Mouse (Mus musculus): ENCODE results near the gene Stx1a. TPM values are rescaled to one million over a fixed set of nuclear protein-coding genes. Genes with fewer than 3 reads are reported as not detected.
"Not testable (repeated sequence)": the region's sequence is repeated elsewhere in the genome, so short reads cannot be mapped to it uniquely, and the experiment has no call there.

Stx1a gene
- total RNA-seq, 2 experiments from 2014 or later, result 0.64 to 1.3 TPM

DNA sequence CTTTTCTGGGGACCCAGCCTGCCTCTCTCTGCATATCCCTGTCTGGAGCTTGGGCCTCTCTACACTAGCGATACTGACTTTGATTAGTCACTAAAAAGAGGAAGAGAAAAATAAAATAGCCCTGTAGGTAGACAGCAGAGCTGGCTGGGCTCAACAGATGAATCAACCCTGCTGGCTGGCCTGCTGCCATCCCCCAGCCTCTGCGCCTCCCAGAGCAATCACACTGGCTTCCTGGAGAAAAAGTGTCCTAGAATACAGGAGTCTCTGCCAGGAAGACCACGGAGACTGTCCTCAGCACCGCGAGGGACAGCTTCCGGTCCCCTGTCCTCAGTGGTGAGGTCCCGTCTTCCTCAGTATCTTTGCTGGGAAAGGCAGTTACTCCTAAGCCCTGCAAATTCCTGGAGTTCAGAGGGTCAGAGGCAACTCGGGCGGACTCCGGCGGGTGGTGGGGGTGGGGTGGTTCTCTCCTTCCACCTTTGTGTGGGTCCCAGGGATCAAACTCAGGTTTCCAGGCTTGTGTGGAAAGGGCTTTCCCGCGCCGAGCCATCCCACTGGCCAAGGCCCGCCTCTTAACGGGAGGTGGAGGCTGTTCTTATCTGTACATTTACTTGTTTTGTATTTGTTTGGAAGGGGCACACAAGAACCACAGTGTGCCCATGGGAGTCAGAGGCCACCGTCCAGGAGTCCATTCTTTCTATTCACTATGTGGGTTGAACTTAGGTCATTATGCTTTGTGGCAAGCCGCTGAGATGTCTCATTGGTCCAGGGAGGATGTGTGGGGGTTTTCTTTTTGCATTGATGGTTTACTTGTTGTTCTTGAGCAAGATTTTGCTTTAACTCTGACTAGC is 5.9 kb downstream of the Stx1a start:
- peak; percentile 72 for DNase-seq
- intact Hi-C loops (cut with DNase I), result no loop called here
- 0 out of 2 replicates have a peak overlapping the region, but pooled peaks have one; percentile 0 for H3K27ac ChIP-seq
- H3K4me3 ChIP-seq, result peak overlapping the region; percentile 30
- TF ChIP-seq CTCF (IDR thresholded peaks at IDR 0.05), result no peak

DNA sequence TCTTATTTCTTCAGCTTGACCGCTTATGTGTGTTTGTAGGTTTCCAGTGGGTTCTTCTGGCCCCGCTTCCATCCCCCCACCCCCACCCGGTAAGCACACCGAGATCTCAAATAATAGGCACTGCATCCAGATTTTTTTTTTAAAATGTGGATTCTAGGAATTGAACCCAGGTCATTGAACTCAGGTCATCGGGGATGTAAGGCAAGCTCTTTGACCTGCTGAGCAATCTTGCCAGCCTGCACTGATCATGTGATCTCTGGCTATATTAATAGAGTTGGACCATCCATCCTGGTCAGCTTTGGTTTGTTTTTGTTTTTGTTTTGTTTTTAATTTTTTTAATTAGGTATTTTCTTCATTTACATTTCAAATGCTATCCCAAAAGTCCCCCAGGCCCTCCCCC is 9.3 kb downstream of the Stx1a start:
- intact Hi-C loops (cut with DNase I), result no loop called here
- DNase-seq, result no peak

DNA sequence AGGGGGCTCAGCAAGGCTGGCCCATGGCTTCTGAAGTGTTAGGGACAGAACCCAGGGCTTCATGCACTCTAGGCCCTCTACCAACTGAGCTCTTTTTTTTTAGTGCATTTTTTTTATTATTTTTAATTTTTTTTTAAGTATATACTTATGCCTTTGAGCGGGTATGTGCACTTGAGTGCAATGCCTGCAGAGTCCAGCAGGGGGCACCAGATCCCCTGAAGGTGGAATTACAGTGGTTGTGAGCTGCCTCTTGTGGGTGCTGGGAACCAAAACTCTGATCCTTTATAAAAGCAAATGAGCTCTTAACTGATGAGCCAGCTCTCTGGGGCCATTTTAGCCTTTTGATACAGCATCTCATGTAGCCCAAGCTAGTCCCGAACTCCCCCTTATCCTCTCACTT is 11.3 kb downstream of the Stx1a start:
- Histone ChIP-seq H3K4me3 (no peak overlapping the region), H3K27ac (no peak overlapping the region)
- intact Hi-C loops (cut with DNase I), result no loop called here
- peak; percentile 50; the same call in 1 of the 2 replicates for TF ChIP-seq CTCF (IDR thresholded peaks at IDR 0.05)
- no peak for DNase-seq

More for the DNA sequence above, 9.3 kb downstream of the Stx1a start:
- Histone ChIP-seq H3K4me3 (no peak overlapping the region), H3K27ac (no peak overlapping the region)
- TF ChIP-seq CTCF (IDR thresholded peaks at IDR 0.05), result no peak

DNA sequence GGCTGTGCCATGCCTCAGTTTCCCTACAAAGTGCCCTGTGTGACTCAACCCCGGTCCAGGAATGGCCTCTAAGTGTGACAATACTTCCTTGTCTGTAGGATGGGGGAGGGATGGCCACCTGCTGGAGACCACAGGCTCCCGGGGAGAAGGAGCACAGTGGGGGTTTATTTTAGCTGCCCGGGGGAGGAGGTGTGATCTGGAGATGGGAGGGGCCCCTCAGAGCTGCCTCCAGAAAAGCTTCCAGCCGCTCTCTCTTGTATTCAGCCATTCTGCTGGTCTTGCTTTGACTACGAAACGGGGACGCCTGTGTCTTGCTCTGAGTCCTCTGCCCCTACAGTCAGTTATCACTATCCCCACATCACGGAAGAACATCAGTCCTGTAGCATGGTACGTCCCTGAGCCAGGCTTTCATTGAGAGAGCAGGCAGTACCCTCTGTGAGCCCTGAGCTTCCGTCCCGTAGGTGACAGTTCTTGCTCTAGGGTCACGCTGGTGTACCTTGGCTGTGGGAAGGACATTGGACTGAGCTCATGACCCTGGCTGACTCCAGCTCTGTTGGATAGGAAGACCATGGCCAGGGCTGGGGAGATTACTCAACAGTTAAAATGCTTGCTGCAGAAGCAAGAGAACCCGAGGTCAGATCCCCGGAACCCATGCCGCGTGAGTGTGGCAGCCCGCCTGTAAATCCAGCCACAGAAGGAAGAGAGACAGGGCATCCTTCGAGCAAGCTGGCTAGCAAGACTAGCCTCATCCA is 12.5 kb downstream of the Stx1a start:
- TF ChIP-seq CTCF (IDR thresholded peaks at IDR 0.05), result no peak
- intact Hi-C loops (cut with DNase I), result no loop called here
- no peak overlapping the region for H3K4me3 ChIP-seq
- DNase-seq, result no peak
- no peak overlapping the region for H3K27ac ChIP-seq

DNA sequence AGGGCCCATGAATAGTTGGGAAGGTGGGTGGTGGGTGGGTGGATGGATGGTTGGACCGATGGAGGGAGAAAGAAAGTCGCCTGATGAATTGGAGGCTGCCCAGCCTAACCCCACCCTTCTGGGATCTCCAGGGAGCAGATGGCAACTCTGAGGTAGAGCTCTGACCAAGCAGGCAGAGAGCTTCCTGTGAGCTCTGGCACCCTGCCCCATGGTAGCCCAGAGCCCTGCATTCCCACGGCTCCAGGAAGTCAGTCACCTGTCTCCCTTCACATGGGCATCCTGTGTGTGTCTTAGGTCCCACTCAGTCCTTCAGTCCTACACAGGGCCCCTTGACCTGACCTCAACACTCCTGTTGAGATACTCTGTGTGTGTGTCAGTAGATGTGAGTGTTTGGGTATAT is 14.7 kb downstream of the Stx1a start:
- TF ChIP-seq CTCF (IDR thresholded peaks at IDR 0.05), result no peak
- intact Hi-C loops (cut with DNase I), result no loop called here

DNA sequence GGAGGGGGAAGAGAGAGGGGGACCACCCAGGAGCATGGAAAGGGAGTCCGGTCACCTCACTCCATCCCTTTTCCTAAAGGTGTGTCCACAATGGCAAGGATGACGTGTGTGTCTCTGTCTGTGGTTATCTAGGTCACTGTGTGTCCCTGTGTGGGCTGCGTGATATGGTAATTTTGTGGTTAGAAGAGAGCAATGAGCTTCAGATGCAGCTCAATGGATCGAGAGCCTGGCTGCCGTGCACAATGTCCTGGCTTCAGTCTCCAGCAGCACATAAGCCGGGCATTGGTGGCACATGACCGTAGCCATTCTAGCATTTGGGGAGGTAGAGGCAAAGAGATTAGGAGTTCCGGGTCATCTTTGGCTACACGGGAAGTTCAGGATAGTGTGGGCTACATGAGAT is 16.3 kb downstream of the Stx1a start:
- Histone ChIP-seq H3K4me3 (no peak overlapping the region), H3K27ac (no peak overlapping the region)
- DNase-seq, result no peak
- intact Hi-C loops (cut with DNase I), result no loop called here
- TF ChIP-seq CTCF (IDR thresholded peaks at IDR 0.05), result no peak

More for the DNA sequence above, 14.7 kb downstream of the Stx1a start:
- no peak overlapping the region for H3K4me3 ChIP-seq
- no peak overlapping the region for H3K27ac ChIP-seq
- DNase-seq, result no peak

DNA sequence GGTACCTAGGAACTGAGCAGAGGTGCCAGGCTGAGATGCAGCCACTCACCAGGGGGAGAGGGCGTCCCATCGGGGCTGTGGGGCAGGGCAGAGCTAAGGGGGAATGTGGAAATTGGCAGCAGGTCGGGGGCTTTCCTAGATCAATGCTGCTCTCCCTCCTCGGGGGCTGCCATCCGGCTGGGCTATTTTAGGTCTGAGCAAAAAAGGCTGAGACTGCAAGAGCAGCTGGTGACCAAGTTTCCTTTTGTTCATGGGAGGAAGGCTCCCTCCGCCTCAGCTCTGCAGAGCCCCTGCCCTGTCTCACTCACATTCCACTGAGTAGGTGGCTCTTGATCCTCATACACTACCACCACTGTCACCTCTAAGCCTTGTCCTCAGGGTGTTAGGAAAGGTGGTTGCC is 16.8 kb downstream of the Stx1a start:
- no peak overlapping the region for H3K27ac ChIP-seq
- intact Hi-C loops (cut with DNase I), result no loop called here
- no peak for TF ChIP-seq CTCF (IDR thresholded peaks at IDR 0.05)
- no peak for DNase-seq
- H3K4me3 ChIP-seq, result no peak overlapping the region

DNA sequence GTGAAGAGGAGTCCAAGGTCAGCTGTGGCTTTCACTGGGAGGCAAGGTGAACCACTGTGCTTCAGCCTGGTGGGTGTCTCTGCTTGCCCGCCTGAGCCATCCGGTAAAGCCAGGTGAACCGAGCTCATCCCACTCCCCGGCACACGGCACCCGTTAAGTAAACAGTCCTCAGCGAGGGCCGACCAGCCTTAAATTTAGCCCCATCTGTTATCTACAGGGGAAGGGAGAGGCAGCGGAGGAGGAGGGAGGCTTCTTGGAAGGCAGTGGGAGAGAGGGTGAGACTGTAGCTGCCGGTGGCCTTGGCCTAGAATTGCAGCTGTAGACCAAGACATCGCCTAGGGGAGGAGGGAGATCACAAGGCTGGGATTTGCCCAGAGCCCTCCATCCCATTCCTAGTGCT is 17.5 kb downstream of the Stx1a start:
- TF ChIP-seq CTCF (IDR thresholded peaks at IDR 0.05), result no peak
- intact Hi-C loops (cut with DNase I), result no loop called here
- no peak overlapping the region for H3K27ac ChIP-seq

DNA sequence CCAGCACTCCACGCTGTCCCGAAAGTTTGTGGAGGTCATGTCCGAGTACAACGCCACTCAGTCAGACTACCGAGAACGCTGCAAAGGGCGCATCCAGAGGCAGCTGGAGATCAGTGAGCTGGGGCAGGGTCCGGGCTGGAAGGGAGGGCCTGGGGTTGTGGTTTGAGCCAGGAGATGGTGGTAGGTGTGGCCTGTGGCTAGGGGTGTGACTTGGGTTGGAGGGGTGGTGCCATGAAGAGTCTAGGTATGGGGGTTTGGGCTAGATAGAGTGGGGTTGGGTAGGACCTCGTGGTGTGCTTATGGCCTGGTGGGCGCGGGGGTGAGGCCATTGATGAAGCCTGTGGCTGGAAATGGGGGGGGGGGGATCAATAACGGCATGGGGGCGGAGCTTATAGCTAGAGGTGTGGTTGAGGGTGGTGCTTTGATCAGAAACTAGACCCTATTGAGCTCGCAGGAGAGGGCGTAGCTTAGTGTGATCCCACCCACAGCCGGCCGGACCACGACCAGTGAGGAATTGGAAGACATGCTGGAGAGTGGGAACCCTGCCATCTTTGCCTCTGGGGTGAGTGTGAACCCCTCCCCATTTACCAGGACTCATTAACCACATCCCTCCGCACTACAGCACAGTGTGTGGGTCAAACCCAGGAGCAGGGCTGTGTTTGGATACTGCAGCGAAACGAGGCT is 19.0 kb downstream of the Stx1a start:
- H3K27ac ChIP-seq, result no peak overlapping the region
- intact Hi-C loops (cut with DNase I), result no loop called here
- DNase-seq, result no peak
- no peak overlapping the region for H3K4me3 ChIP-seq
- TF ChIP-seq CTCF (IDR thresholded peaks at IDR 0.05), result no peak

More for the DNA sequence above, 17.5 kb downstream of the Stx1a start:
- no peak overlapping the region for H3K4me3 ChIP-seq
- DNase-seq, result no peak

DNA sequence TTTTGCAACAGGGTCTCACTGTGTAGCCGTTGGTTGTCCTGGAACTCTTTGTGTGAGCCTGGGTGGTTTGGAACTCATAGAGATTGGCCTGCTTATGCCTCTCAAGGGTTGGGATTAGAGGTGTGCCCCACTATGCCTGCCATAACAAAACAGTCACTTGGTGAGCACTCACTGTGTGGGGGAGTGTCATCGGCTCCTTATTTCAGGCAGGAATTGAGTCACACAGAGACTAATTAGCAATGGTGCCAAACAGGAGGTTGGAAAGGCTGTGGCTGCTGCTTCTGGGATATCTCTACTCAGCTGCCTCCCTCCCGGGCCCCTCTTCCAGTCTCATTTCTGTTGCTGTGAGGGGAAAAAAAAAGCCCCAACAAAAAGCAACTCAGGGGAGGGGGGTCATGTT is 21.3 kb downstream of the Stx1a start:
- no peak overlapping the region for H3K27ac ChIP-seq
- no peak for TF ChIP-seq CTCF (IDR thresholded peaks at IDR 0.05)
- DNase-seq, result no peak
- no peak overlapping the region for H3K4me3 ChIP-seq
- intact Hi-C loops (cut with DNase I), result no loop called here

DNA sequence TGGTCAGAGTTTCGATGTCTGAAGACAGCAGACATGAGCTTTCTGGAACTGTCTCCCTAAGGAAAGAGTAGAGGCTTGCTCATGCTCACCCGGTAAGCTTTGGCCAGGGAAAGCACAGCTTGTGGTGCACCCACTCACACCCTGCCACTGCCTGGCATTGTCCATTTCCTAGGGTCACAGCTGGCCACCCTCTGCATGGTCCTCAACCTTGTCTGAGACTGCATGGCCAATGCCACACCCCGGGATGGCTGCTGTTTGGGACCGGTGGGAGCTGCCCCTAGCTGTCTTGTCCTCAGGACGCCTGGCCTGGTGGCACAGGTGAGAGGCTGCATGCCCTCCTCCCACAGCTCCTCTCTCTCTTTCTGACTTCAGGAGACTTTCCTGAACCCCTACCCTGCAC is 25.3 kb downstream of the Stx1a start:
- Histone ChIP-seq H3K4me3 (no peak overlapping the region), H3K27ac (no peak overlapping the region)
- no peak for TF ChIP-seq CTCF (IDR thresholded peaks at IDR 0.05)
- no peak for DNase-seq
- intact Hi-C loops (cut with DNase I), result no loop called here

DNA sequence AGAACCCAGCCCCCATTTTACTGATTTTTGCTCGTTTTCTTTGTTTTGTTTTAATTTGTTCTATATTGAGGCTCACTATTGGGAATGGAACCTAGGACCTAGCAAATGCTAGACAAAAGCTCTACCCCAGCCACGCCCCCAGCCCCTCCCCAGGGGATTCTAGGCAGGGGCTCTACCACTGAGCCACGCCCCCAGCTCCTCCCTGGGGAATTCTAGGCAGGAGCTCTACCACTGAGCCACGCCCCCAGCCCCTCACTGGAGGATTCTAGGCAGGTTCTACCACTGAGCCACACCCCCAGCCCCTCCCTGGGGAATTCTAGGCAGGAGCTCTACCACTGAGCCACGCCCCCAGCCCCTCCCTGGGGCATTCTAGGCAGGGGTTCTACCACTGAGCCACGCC is 26.0 kb downstream of the Stx1a start:
- H3K27ac ChIP-seq; DNase-seq; intact Hi-C loops (cut with DNase I); H3K4me3 ChIP-seq: not testable (repeated sequence)

DNA sequence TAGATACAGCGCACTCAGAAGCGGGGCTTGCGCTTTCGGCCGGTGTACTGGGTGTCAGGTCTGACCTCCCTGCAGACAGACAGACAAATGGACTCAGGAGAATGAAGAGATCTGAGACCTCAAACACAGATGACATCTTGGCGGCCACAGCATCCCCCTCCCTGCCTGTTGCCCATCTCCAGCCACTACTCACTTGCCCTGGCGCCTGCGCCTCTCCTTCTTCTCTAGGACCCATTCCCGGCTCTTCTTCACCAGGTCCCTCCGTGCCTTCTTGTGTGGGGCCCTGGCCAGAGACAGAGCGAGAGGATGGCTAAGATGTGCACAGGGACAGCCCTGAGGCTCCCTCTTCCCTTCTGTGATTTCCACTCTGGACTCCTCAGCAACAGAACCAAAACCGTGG is 30.1 kb downstream of the Stx1a start:
- H3K27ac ChIP-seq, result 0 out of 2 replicates have a peak overlapping the region, but pooled peaks have one; percentile 4
- no peak overlapping the region for H3K4me3 ChIP-seq
- no peak for TF ChIP-seq CTCF (IDR thresholded peaks at IDR 0.05)
- intact Hi-C loops (cut with DNase I), result no loop called here
- DNase-seq, result no peak

Measured in gastrocnemius, adult 2 months (tissue).